Mouse (Mus musculus): ENCODE results near the gene Arid1b. TPM values are rescaled to one million over a fixed set of nuclear protein-coding genes. Genes with fewer than 3 reads are reported as not detected.

Arid1b gene
- polyA plus RNA-seq, 1 experiment from 2014 or later: 10.5 TPM

- peak; percentile 8; the same call in 1 of the 2 replicates for ATAC-seq (ENCODE audit: insufficient read depth, low FRiP score)
- 60% methylated on average over 4 of the region's 4 CpGs for WGBS
- H3K4me1 ChIP-seq (ENCODE audit: control insufficient read depth, insufficient read depth, low read length): peaks cover 55% of the 10 kb centered on the region
- H3K27me3 ChIP-seq (ENCODE audit: control insufficient read depth, insufficient read depth, low read length): no peaks in the 10 kb centered on the region
- H3K9me3 ChIP-seq (replicated peaks; ENCODE audit: control insufficient read depth, low read length): no peaks in the 10 kb centered on the region
- no peak overlapping the region for H3K4me3 ChIP-seq (replicated peaks; ENCODE audit: low read length)
- peak overlapping the region; percentile 26 for H3K27ac ChIP-seq (ENCODE audit: low read length)
- no peak overlapping the region for H3K9ac ChIP-seq (ENCODE audit: low read length)
- no peaks in the 10 kb centered on the region for H3K36me3 ChIP-seq (ENCODE audit: control insufficient read depth, insufficient read depth, low read length)
- H3K4me2 ChIP-seq (ENCODE audit: low read depth, low read length): peak overlapping the region; percentile 4; the same call in 1 of the 2 replicates
These were observed 58.7 kb downstream of the Arid1b start for GRCm38 (mm10) chr17:5052800-5053179.

GRCm38 (mm10) chr17:5053201-5053600 is 59.1 kb downstream of the Arid1b start:
- peak; percentile 84 for ATAC-seq (ENCODE audit: insufficient read depth, low FRiP score)
- H3K4me2 ChIP-seq (ENCODE audit: low read depth, low read length): peak overlapping the region; percentile 4; the same call in 1 of the 2 replicates
- no peaks in the 10 kb centered on the region for H3K27me3 ChIP-seq (ENCODE audit: control insufficient read depth, insufficient read depth, low read length)
- peaks cover 58% of the 10 kb centered on the region for H3K4me1 ChIP-seq (ENCODE audit: control insufficient read depth, insufficient read depth, low read length)
- no peaks in the 10 kb centered on the region for H3K9me3 ChIP-seq (replicated peaks; ENCODE audit: control insufficient read depth, low read length)
- H3K4me3 ChIP-seq (replicated peaks; ENCODE audit: low read length): no peak overlapping the region
- H3K9ac ChIP-seq (ENCODE audit: low read length): no peak overlapping the region
- peak overlapping the region; percentile 26; the same call in 1 of the 2 replicates for H3K27ac ChIP-seq (ENCODE audit: low read length)
- H3K36me3 ChIP-seq (ENCODE audit: control insufficient read depth, insufficient read depth, low read length): no peaks in the 10 kb centered on the region
- 50% methylated on average over 16 of the region's 16 CpGs for WGBS

GRCm38 (mm10) chr17:5055412-5055811 is 61.3 kb downstream of the Arid1b start:
- Histone ChIP-seq H3K36me3 (ENCODE audit: control insufficient read depth, insufficient read depth, low read length) (no peaks in the 10 kb centered on the region), H3K4me1 (ENCODE audit: control insufficient read depth, insufficient read depth, low read length) (peaks cover 76% of the 10 kb centered on the region), H3K27me3 (ENCODE audit: control insufficient read depth, insufficient read depth, low read length) (no peaks in the 10 kb centered on the region), H3K9me3 (replicated peaks; ENCODE audit: control insufficient read depth, low read length) (no peaks in the 10 kb centered on the region), H3K4me2 (ENCODE audit: low read depth, low read length) (no peak overlapping the region), H3K27ac (ENCODE audit: low read length) (no peak overlapping the region), H3K4me3 (replicated peaks; ENCODE audit: low read length) (no peak overlapping the region), H3K9ac (ENCODE audit: low read length) (no peak overlapping the region)
- 62% methylated on average over 6 of the region's 6 CpGs for WGBS
- no peak for ATAC-seq (ENCODE audit: insufficient read depth, low FRiP score)

- Histone ChIP-seq H3K9ac (ENCODE audit: low read length) (peak overlapping the region; percentile 53; the same call in 1 of the 2 replicates), H3K36me3 (ENCODE audit: control insufficient read depth, insufficient read depth, low read length) (no peaks in the 10 kb centered on the region), H3K9me3 (replicated peaks; ENCODE audit: control insufficient read depth, low read length) (no peaks in the 10 kb centered on the region), H3K27ac (ENCODE audit: low read length) (0 out of 2 replicates have a peak overlapping the region, but pooled peaks have one; percentile 21), H3K4me2 (ENCODE audit: low read depth, low read length) (no peak overlapping the region), H3K27me3 (ENCODE audit: control insufficient read depth, insufficient read depth, low read length) (no peaks in the 10 kb centered on the region), H3K4me3 (replicated peaks; ENCODE audit: low read length) (no peak overlapping the region), H3K4me1 (ENCODE audit: control insufficient read depth, insufficient read depth, low read length) (peaks cover 76% of the 10 kb centered on the region)
- no peak for ATAC-seq (ENCODE audit: insufficient read depth, low FRiP score)
- WGBS: 68% methylated on average over 4 of the region's 4 CpGs
These were observed 62.5 kb downstream of the Arid1b start for GRCm38 (mm10) chr17:5056654-5057053.

GRCm38 (mm10) chr17:5057286-5057685 is 63.2 kb downstream of the Arid1b start:
- no peak for ATAC-seq (ENCODE audit: insufficient read depth, low FRiP score)
- Histone ChIP-seq H3K27ac (ENCODE audit: low read length) (peak overlapping the region; percentile 75), H3K4me3 (replicated peaks; ENCODE audit: low read length) (no peak overlapping the region), H3K4me2 (ENCODE audit: low read depth, low read length) (peak overlapping the region; percentile 9; the same call in 1 of the 2 replicates), H3K9ac (ENCODE audit: low read length) (peak overlapping the region; percentile 30; the same call in 1 of the 2 replicates), H3K9me3 (replicated peaks; ENCODE audit: control insufficient read depth, low read length) (no peaks in the 10 kb centered on the region), H3K4me1 (ENCODE audit: control insufficient read depth, insufficient read depth, low read length) (peaks cover 74% of the 10 kb centered on the region), H3K27me3 (ENCODE audit: control insufficient read depth, insufficient read depth, low read length) (no peaks in the 10 kb centered on the region), H3K36me3 (ENCODE audit: control insufficient read depth, insufficient read depth, low read length) (no peaks in the 10 kb centered on the region)
- 9% methylated on average over 4 of the region's 4 CpGs for WGBS

- 6% methylated on average over 10 of the region's 10 CpGs for WGBS
- Histone ChIP-seq H3K36me3 (ENCODE audit: control insufficient read depth, insufficient read depth, low read length) (no peaks in the 10 kb centered on the region), H3K4me2 (ENCODE audit: low read depth, low read length) (peak overlapping the region; percentile 35), H3K9me3 (replicated peaks; ENCODE audit: control insufficient read depth, low read length) (no peaks in the 10 kb centered on the region), H3K4me3 (replicated peaks; ENCODE audit: low read length) (peak overlapping the region; percentile 2; the same call in 1 of the 2 replicates), H3K4me1 (ENCODE audit: control insufficient read depth, insufficient read depth, low read length) (peaks cover 69% of the 10 kb centered on the region), H3K9ac (ENCODE audit: low read length) (peak overlapping the region; percentile 17; the same call in 1 of the 2 replicates), H3K27me3 (ENCODE audit: control insufficient read depth, insufficient read depth, low read length) (no peaks in the 10 kb centered on the region), H3K27ac (ENCODE audit: low read length) (peak overlapping the region; percentile 68)
- ATAC-seq (ENCODE audit: insufficient read depth, low FRiP score): peak; percentile 90
These were observed 64.0 kb downstream of the Arid1b start for GRCm38 (mm10) chr17:5057944-5058720.

- H3K9me3 ChIP-seq (replicated peaks; ENCODE audit: control insufficient read depth, low read length): no peaks in the 10 kb centered on the region
- H3K27me3 ChIP-seq (ENCODE audit: control insufficient read depth, insufficient read depth, low read length): no peaks in the 10 kb centered on the region
- H3K4me1 ChIP-seq (ENCODE audit: control insufficient read depth, insufficient read depth, low read length): peaks cover 63% of the 10 kb centered on the region
- ATAC-seq (ENCODE audit: insufficient read depth, low FRiP score): no peak
- WGBS: 56% methylated on average over 9 of the region's 9 CpGs
- no peaks in the 10 kb centered on the region for H3K36me3 ChIP-seq (ENCODE audit: control insufficient read depth, insufficient read depth, low read length)
- no peak overlapping the region for H3K4me3 ChIP-seq (replicated peaks; ENCODE audit: low read length)
- peak overlapping the region; percentile 19; the same call in 1 of the 2 replicates for H3K27ac ChIP-seq (ENCODE audit: low read length)
- H3K9ac ChIP-seq (ENCODE audit: low read length): no peak overlapping the region
- no peak overlapping the region for H3K4me2 ChIP-seq (ENCODE audit: low read depth, low read length)
These were observed 65.0 kb downstream of the Arid1b start for GRCm38 (mm10) chr17:5059092-5059601.

GRCm38 (mm10) chr17:5060515-5061084 is 66.5 kb downstream of the Arid1b start:
- Histone ChIP-seq H3K36me3 (ENCODE audit: control insufficient read depth, insufficient read depth, low read length) (no peaks in the 10 kb centered on the region), H3K27me3 (ENCODE audit: control insufficient read depth, insufficient read depth, low read length) (no peaks in the 10 kb centered on the region), H3K9me3 (replicated peaks; ENCODE audit: control insufficient read depth, low read length) (no peaks in the 10 kb centered on the region), H3K4me1 (ENCODE audit: control insufficient read depth, insufficient read depth, low read length) (peaks cover 59% of the 10 kb centered on the region), H3K4me3 (replicated peaks; ENCODE audit: low read length) (no peak overlapping the region), H3K4me2 (ENCODE audit: low read depth, low read length) (no peak overlapping the region), H3K27ac (ENCODE audit: low read length) (peak overlapping the region; percentile 19; the same call in 1 of the 2 replicates), H3K9ac (ENCODE audit: low read length) (0 out of 2 replicates have a peak overlapping the region, but pooled peaks have one; percentile 16)
- 64% methylated on average over 5 of the region's 5 CpGs for WGBS
- ATAC-seq (ENCODE audit: insufficient read depth, low FRiP score): no peak

GRCm38 (mm10) chr17:5061183-5061582 is 67.1 kb downstream of the Arid1b start:
- Histone ChIP-seq H3K4me2 (ENCODE audit: low read depth, low read length) (no peak overlapping the region), H3K36me3 (ENCODE audit: control insufficient read depth, insufficient read depth, low read length) (no peaks in the 10 kb centered on the region), H3K27me3 (ENCODE audit: control insufficient read depth, insufficient read depth, low read length) (no peaks in the 10 kb centered on the region), H3K27ac (ENCODE audit: low read length) (no peak overlapping the region), H3K4me3 (replicated peaks; ENCODE audit: low read length) (no peak overlapping the region), H3K9ac (ENCODE audit: low read length) (no peak overlapping the region), H3K4me1 (ENCODE audit: control insufficient read depth, insufficient read depth, low read length) (peaks cover 58% of the 10 kb centered on the region), H3K9me3 (replicated peaks; ENCODE audit: control insufficient read depth, low read length) (no peaks in the 10 kb centered on the region)
- no peak for ATAC-seq (ENCODE audit: insufficient read depth, low FRiP score)
- 75% methylated on average over 3 of the region's 3 CpGs for WGBS
